Mouse (Mus musculus): ENCODE measurements around the gene Cpne2. TPM values are rescaled to one million over a fixed set of nuclear protein-coding genes. Genes with fewer than 3 reads are reported as not detected.

The Cpne2 gene
- polyA plus RNA-seq (2015; fragmentation: Nextera tagmentation; extraction: Ambion mirVana): 15.2 and 18.8 TPM in 2 replicates

DNA sequence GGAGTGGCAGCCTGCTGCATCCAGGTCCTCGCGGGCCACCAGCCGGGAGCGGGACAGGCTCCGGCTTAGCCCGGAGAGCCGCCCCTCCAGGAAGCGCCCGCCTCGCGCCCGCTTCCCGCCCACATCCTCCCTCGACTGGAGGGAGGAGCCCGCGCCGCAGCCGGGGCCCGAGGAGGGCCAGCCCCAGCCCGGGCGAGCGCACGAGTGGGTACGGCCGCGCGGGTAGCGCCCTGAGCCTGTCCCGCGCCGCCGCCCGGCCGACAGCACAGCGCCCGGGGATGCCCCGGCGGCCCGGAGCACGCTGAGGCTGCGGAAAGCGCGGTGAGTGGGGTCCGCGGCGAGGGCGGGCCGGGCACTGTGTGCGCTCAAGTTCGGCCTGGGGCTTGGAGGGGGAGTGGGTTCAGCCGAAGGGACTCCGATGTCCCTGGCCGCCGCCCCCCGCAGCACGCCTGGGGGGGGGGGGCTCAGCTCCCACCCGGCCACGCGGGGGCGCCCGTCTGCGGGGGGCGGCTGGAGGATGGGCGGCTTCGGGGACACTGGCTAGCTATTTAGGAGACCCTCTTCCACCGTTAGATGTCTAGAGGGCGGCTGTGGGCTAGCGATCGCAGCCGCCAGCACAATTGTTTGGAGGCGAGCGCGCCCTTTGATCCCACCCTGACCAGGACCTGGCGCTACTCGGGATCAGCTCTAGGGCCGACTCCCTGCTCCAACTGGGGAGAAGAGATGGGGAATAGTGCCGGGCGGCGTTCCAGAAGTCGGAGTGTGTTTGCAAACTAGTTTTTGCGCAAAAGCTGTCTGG is at the start of gene Cpne2:
TSS of gene Cpne2 (plus strand) at position 118 of the 799 bp plus-strand sequence.
- Histone ChIP-seq H3K4me2 (peak within 1 kb of the TSS; percentile 97), H3K36me3 (replicated peaks) (no peaks in the 10 kb centered on the region), H3K27me3 (replicated peaks) (peaks cover 12% of the 10 kb centered on the region), H3K9ac (peak within 1 kb of the TSS; percentile 58), H3K9me3 (no peaks in the 10 kb centered on the region), H3K4me1 (peaks cover 20% of the 10 kb centered on the region), H3K4me3 (peak within 1 kb of the TSS; percentile 56), H3K27ac (peak within 1 kb of the TSS; percentile 68)
- WGBS: under 1% methylated on average over 60 of the region's 81 CpGs
- ATAC-seq (replicated peaks): peak; percentile 80

DNA sequence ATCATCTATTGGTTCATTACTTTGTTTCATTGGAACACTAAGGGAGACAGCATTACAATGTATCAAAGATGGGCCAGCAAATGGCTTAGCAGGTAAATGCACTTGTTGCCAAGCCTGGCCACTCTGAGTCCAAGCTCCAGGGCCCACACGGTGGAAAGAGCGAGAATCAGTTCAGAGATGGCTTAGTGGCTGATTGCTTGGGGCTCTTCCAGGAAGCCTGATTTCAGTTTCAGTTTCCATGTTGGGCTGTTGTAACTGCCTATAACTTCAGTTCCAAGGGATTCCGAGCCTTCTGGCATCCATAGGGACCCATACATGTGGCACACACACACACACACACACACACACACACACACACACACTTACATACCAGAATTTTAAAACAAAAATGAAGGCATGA is 47.5 kb upstream of the Cpne2 start:
- no peak for ATAC-seq (replicated peaks)
- Histone ChIP-seq H3K4me2 (no peak overlapping the region), H3K36me3 (replicated peaks) (no peaks in the 10 kb centered on the region), H3K27ac (no peak overlapping the region), H3K4me1 (no peaks in the 10 kb centered on the region), H3K4me3 (no peak overlapping the region), H3K9ac (no peak overlapping the region), H3K9me3 (no peaks in the 10 kb centered on the region), H3K27me3 (replicated peaks) (no peaks in the 10 kb centered on the region; the same call in 1 of the 2 replicates)
- 85% methylated on average over 3 of the region's 3 CpGs for WGBS

DNA sequence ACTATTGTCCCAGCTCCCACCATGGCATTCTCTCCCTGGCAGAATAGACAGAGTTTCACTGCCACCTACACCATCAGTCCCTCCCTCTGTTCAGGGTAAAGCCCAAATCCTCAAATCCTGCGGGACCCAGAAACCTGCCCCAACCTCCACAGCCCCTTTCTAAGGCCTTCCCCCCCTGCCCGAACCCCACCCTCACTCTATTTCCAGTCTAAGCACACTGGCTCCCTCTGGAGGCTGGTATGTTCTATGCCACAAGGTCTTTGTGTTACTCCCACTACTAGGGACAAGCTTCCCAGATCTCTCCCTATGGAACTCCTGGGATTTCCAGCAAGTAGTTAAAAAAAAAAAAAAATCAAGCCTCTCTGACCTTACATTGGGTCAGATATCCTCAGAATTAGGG is 46.9 kb upstream of the Cpne2 start:
- H3K27me3 ChIP-seq (replicated peaks): no peaks in the 10 kb centered on the region; the same call in 1 of the 2 replicates
- no peaks in the 10 kb centered on the region for H3K9me3 ChIP-seq
- WGBS: 19% methylated on average over 2 of the region's 2 CpGs
- ATAC-seq (replicated peaks): no peak
- no peaks in the 10 kb centered on the region for H3K4me1 ChIP-seq
- no peak overlapping the region for H3K27ac ChIP-seq
- no peak overlapping the region for H3K4me2 ChIP-seq
- no peak overlapping the region for H3K9ac ChIP-seq
- H3K36me3 ChIP-seq (replicated peaks): no peaks in the 10 kb centered on the region
- H3K4me3 ChIP-seq: no peak overlapping the region

DNA sequence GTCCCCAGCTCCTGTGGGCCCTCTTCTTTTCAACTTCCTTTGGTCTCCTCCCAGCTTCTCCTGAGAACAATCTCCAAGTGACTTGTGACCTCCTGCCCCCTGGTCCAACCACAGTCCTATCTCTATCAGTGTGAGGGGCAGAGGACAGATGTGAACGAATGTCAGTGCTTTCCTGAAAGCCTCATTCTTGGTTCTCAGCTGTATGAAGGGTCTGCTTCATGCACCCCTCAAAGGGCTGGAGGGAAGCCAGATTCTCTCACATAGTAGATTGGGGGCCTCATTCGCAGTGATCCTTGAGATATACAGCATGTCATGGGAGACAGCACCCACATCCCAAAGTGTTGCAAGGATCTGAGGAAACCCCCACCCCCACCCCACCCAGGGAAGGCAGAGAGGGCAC is 44.8 kb upstream of the Cpne2 start:
- no peaks in the 10 kb centered on the region; the same call in 1 of the 2 replicates for H3K27me3 ChIP-seq (replicated peaks)
- H3K4me2 ChIP-seq: no peak overlapping the region
- H3K9ac ChIP-seq: no peak overlapping the region
- ATAC-seq (replicated peaks): no peak
- no peaks in the 10 kb centered on the region for H3K36me3 ChIP-seq (replicated peaks)
- H3K4me1 ChIP-seq: peaks cover 10% of the 10 kb centered on the region
- no peak overlapping the region for H3K4me3 ChIP-seq
- H3K27ac ChIP-seq: no peak overlapping the region
- no peaks in the 10 kb centered on the region for H3K9me3 ChIP-seq
- 65% methylated on average over 2 of the region's 2 CpGs for WGBS

DNA sequence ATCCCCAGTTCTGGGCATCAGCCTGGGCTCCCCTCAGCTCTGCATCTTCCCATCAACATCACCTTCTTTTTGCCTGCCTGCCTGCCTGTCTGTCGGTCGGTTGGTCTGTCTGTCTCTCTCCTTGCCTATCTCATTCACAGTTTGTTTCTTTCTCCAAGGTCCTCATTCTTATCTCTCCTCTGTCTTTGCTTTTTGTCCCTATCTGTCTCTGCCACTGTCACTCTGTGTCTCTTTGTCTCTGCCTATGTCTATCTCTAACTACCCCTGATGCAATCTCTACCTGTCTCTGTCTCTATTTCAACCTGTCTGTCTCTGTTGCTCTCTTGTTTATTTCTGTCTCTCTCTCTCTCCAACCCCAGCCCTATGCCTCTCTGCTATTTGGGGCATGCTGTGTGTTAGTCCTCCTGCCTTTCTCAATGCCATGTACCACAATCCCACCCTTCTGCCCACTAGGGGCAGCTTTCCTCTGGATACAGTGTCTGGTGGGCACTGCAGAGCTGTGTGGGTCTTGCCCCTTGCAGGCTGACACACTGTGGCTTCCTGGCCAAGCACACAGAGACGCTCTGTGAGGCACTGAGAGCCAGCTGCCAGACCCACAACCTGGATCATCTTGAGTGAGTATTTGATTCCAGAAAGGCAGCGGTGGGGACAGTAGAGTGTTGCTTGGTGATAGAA is 42.8 kb upstream of the Cpne2 start:
- H3K4me1 ChIP-seq: peaks cover 10% of the 10 kb centered on the region
- 73% methylated on average over 4 of the region's 4 CpGs for WGBS
- H3K9me3 ChIP-seq: no peaks in the 10 kb centered on the region
- H3K4me2 ChIP-seq: no peak overlapping the region
- no peak for ATAC-seq (replicated peaks)
- no peaks in the 10 kb centered on the region for H3K27me3 ChIP-seq (replicated peaks)
- H3K27ac ChIP-seq: no peak overlapping the region
- H3K9ac ChIP-seq: no peak overlapping the region
- no peak overlapping the region for H3K4me3 ChIP-seq
- H3K36me3 ChIP-seq (replicated peaks): no peaks in the 10 kb centered on the region

DNA sequence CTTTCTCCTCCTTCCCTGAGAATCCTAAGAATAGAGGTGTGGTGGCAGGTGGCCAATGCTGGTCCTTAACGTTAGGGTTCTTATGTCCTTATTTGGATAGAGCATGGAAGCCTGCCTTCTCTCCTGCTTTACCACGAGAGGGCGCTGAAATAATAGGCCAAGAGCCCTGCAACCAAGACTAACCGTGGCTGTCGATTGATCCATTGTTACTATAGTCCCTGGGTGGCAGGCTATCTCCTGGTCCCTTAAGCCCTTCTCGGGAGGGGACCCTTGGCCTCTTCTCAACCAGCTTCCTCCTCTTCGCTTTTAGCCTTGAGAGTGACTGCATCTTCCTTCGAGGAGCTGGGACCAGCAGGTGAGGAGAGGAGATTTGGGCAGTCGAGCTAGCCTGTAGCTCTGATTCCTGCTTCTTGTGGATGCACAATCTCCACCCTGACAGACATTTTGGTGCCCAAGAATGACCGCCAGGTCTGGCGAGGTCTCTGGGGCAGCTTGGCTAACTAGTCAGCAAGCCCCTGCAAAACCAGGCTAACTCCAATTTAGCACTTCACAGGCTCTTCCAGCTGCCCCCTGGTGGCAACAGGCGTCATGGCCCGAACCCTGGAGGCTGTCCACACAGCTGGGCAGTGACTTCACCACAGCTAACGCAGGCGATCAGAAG is 40.6 kb upstream of the Cpne2 start:
- WGBS: 5% methylated on average over 15 of the region's 15 CpGs
- peak; percentile 93 for ATAC-seq (replicated peaks)
- Histone ChIP-seq H3K9me3 (no peaks in the 10 kb centered on the region), H3K4me2 (peak overlapping the region; percentile 57), H3K27me3 (replicated peaks) (no peaks in the 10 kb centered on the region), H3K9ac (peak overlapping the region; percentile 45), H3K4me3 (peak overlapping the region; percentile 27), H3K27ac (no peak overlapping the region), H3K36me3 (replicated peaks) (no peaks in the 10 kb centered on the region), H3K4me1 (peaks cover 10% of the 10 kb centered on the region)

DNA sequence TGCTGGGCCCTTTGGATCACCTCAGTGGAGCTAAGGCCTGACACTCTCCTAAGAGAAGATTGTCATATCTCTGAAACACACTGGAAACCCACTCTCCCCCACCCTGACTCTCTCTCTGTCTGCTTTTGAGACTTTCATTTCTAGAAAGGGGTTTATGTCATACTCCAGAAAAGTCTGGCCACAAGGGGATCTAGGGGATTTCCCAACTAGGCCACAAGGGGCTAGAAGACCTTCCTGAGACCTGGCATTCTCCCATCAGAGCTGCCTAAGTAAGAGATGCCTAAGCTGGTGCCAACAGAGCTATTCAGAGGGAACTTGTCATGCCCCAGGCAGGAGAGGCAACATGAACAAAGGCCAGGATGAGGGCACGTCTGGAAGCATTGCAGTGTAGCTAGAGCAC is 39.5 kb upstream of the Cpne2 start:
- no peak for ATAC-seq (replicated peaks)
- Histone ChIP-seq H3K4me2 (no peak overlapping the region), H3K9me3 (no peaks in the 10 kb centered on the region), H3K4me1 (peaks cover 10% of the 10 kb centered on the region), H3K9ac (no peak overlapping the region), H3K27ac (no peak overlapping the region), H3K36me3 (replicated peaks) (no peaks in the 10 kb centered on the region), H3K27me3 (replicated peaks) (no peaks in the 10 kb centered on the region), H3K4me3 (no peak overlapping the region)
- WGBS: 29% methylated on average over 1 of the region's 1 CpGs

DNA sequence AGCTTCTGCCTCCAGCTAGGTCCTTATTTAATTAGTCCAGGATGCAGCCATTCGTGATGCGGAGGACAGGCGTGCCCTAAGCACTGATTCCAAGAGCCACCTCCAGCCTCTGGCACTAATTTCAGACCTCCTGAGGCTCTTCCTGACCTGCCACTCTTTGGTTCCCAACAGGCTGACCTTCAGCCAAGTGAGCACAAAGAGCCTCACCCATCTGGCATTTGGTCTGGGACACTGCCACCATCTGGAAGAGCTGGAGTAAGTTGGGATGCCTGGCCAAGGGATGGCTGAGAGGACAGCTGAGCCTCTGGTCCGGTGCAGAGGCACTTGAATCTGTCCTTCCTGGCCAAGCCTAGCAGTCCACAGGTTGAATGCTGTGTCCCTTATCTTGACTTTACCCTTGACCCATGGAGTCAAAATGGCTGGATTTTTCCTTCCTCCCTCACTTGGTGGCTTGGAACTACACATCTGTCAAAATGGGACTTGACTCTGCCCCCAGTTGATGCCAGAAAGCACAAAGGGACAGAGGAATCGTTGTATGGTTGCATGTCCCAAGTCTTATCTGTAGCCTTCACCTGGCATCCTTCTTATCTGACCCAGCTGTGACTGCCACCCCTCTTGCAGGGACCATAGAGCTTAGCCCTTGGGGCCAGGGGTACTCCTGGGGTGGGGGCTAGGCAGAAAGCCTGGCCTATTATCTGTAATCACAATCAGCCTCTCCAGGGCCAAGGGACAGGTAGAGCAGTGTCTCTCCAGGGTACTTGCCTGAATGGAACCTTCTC is 17.2 kb upstream of the Cpne2 start:
- Histone ChIP-seq H3K4me3 (no peak overlapping the region), H3K9me3 (no peaks in the 10 kb centered on the region), H3K27me3 (replicated peaks) (no peaks in the 10 kb centered on the region), H3K4me1 (no peaks in the 10 kb centered on the region), H3K9ac (no peak overlapping the region), H3K4me2 (no peak overlapping the region), H3K27ac (no peak overlapping the region), H3K36me3 (replicated peaks) (no peaks in the 10 kb centered on the region)
- 49% methylated on average over 5 of the region's 5 CpGs for WGBS
- ATAC-seq (replicated peaks): no peak

DNA sequence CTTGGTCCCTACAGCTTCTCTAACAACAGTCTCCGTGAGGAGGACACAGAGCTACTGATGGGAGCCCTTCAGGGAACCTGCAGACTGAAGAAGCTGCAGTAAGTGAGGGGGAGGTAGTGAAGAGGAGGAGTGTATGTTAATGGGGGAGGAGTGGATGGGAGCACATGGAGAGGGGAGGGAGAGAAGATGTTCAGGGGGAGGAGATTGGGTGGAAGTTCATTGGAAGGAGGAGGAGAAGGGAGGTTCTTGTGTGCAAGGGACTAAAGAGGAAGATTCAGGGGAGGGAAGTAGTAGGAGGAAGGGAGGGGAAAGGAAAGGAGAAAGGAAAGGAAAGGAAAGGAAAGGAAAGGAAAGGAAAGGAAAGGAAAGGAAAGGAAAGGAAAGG is 16.6 kb upstream of the Cpne2 start:
- no peak overlapping the region for H3K9ac ChIP-seq
- ATAC-seq (replicated peaks): no peak
- H3K36me3 ChIP-seq (replicated peaks): no peaks in the 10 kb centered on the region
- H3K27me3 ChIP-seq (replicated peaks): no peaks in the 10 kb centered on the region
- no peaks in the 10 kb centered on the region for H3K4me1 ChIP-seq
- H3K27ac ChIP-seq: no peak overlapping the region
- no peaks in the 10 kb centered on the region for H3K9me3 ChIP-seq
- H3K4me2 ChIP-seq: no peak overlapping the region
- no peak overlapping the region for H3K4me3 ChIP-seq
- WGBS: 19% methylated on average over 1 of the region's 1 CpGs

DNA sequence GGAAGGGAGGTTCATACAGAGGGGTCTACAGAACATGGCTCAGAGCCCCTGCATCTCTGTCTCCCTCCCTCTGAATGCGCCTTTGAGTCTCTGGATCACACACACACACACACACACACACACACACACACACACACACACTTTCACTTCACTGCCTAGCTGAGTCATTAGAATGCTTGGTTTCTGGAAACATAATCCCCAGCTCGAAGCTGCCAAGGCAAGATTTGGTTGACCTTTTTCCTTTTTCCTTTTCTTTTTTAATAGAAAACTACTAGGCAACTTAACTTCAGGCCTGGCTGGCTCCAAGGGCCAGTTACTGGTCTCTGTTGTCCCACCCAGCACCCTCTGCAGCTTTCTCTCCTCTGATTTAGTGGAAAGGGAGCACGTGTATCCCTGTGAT is 16.0 kb upstream of the Cpne2 start:
- Histone ChIP-seq H3K27ac (no peak overlapping the region), H3K4me1 (no peaks in the 10 kb centered on the region), H3K9ac (no peak overlapping the region), H3K4me3 (no peak overlapping the region), H3K9me3 (no peaks in the 10 kb centered on the region), H3K36me3 (replicated peaks) (no peaks in the 10 kb centered on the region), H3K4me2 (no peak overlapping the region), H3K27me3 (replicated peaks) (no peaks in the 10 kb centered on the region)
- ATAC-seq (replicated peaks): no peak
- WGBS: 41% methylated on average over 3 of the region's 3 CpGs

DNA sequence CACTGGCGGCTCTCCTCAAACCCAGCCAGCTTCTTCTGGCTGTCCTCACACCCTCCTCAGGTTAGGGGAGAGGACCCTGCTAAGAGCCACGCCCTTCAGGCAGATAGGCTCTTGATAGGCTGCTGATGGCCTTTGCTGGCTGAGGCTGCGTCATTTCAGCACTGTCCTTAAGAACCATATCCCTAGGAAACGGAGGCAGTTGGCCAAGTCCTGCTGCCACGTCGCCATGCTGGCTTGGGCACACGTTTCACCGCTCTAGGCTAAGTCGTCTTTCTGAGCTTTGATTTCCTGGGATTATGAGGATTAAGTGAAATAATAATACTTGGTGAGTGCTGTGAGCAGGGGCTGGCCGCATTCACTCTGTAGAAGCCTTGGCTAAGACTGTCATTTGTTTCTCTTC is 14.5 kb upstream of the Cpne2 start:
- 66% methylated on average over 10 of the region's 10 CpGs for WGBS
- ATAC-seq (replicated peaks): no peak
- Histone ChIP-seq H3K4me2 (no peak overlapping the region), H3K9ac (no peak overlapping the region), H3K36me3 (replicated peaks) (no peaks in the 10 kb centered on the region), H3K4me3 (no peak overlapping the region), H3K27me3 (replicated peaks) (no peaks in the 10 kb centered on the region), H3K4me1 (no peaks in the 10 kb centered on the region), H3K9me3 (no peaks in the 10 kb centered on the region), H3K27ac (no peak overlapping the region)

DNA sequence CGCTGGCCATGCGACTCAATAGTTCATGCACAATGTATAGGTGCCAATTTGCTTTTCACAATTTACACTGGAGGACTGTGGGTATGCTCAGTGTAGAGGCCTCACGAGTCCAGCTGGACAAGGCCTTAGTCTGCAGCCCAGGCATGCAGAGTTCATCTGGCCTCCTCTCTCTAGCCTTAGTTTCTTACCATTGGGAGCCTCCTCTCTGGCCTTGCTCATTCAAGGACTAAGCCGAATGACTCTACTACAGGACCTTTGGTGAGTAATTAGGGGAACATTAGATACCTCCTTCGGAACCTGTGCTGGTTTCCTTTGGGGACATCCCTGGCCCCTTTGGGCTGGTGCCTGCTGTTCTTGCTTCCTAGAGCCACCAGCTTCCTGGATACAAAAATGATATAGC is 13.8 kb upstream of the Cpne2 start:
- H3K4me1 ChIP-seq: no peaks in the 10 kb centered on the region
- WGBS: 95% methylated on average over 5 of the region's 5 CpGs
- no peaks in the 10 kb centered on the region for H3K9me3 ChIP-seq
- H3K4me2 ChIP-seq: no peak overlapping the region
- H3K27me3 ChIP-seq (replicated peaks): no peaks in the 10 kb centered on the region
- no peak overlapping the region for H3K9ac ChIP-seq
- no peak overlapping the region for H3K27ac ChIP-seq
- H3K36me3 ChIP-seq (replicated peaks): no peaks in the 10 kb centered on the region
- no peak overlapping the region for H3K4me3 ChIP-seq
- no peak for ATAC-seq (replicated peaks)
